Mouse (Mus musculus): ENCODE results near the gene Sox1.

DNA sequence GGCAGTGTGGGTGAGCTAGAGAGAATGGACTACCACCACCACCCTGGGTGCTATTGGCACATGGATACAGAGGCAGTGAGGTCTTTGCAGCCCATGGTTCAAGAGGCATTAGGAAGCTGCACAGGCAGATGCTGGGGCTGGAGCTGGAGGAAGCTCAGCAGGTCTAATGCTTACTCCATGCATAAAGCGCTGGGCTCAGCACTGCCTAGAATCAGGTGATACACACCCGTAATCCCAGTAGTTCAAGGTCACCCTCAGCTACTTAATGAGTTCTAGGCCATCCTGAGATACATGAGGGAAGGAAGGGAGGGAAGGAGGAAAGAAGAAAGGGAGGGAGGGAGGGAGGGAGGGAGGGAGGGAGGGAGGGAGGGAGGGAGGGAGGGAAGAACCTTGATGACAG lies 50.2 kb downstream of the Sox1 start:
- TF ChIP-seq CTCF (IDR thresholded peaks at IDR 0.05; ENCODE audit: low read depth) (no peak), EP300 (IDR thresholded peaks at IDR 0.05; ENCODE audit: low read depth) (no peak)
